Mouse (Mus musculus) bone marrow, adult 2 months (tissue): ENCODE data around the gene Prg4. TPM values are rescaled to one million over a fixed set of nuclear protein-coding genes. Genes with fewer than 3 reads are reported as not detected.

Experiments
- H3K27ac ChIP-seq: fragments of 200-500 bp; 2 replicates; pipeline ENCODE4 v1.5.1; 2012; ENCODE audit warnings: low read depth, mild to moderate bottlenecking, control low read depth, inconsistent platforms, low read length; ENCODE audit not compliant: control insufficient read depth, poor library complexity, insufficient read depth
- H3K4me1 ChIP-seq: fragments of 200-500 bp; 2 replicates; pipeline ENCODE4 v1.6.1; 2011; ENCODE audit warnings: low read length; ENCODE audit not compliant: control insufficient read depth, insufficient read depth
- H3K4me3 ChIP-seq: fragments of 200-500 bp; replicated peaks from 2 replicates; pipeline ENCODE3; 2011; ENCODE audit warnings: mild to moderate bottlenecking, low read depth, low read length, control low read depth; ENCODE audit not compliant: control insufficient read depth
- CTCF ChIP-seq: fragments of 200-500 bp; IDR thresholded peaks from 2 replicates; pipeline ENCODE4 v1.5.1; 2011; ENCODE audit warnings: low read length, control low read depth; ENCODE audit not compliant: control insufficient read depth, insufficient read depth
- POLR2A ChIP-seq: fragments of 200-500 bp; IDR thresholded peaks from 2 replicates; pipeline ENCODE4 v1.6.1; 2011; ENCODE audit warnings: low read depth, mild to moderate bottlenecking, control low read depth, low read length, borderline replicate concordance; ENCODE audit not compliant: control insufficient read depth
- WGBS: fragments of 180-500 bp; shearing (Covaris S2); methylation state at CpG from one replicate; pipeline ENCODE4 v1.1.7; 2018; 5-methylcytosine and 5-hydroxymethylcytosine counted together
- polyA plus RNA-seq: library from polyadenylated mRNA; stranded (reverse); fragments of >200 nt; gene quantifications from 2 replicates; pipeline ENCODE4 v1.2.4, GENCODE M21; 2011; ENCODE audit warnings: low replicate concordance; ENCODE audit not compliant: missing spikeins, insufficient read depth, insufficient read length

Prg4 gene
- polyA plus RNA-seq, 1 experiment = 1.7 TPM

DNA sequence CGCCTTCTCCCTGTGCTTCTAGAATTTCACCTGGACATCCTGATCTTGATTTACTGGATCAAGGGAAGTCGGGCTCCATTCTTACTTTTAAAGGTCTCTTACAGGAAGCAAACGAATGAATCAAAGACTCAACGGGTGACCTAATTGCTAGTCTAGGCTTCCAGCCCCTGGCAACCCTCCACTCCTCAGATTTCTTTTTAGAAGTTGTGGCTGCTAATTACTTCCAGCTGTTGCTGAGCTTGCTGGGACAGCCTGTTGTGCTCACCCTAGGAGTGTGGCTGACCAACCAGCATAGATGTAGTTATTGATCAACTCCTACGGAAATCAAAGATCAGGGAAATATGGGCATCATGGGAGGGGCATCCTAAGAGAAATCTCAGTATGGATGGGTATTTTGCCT is 14.7 kb upstream of the Prg4 start:
- WGBS = 87% methylated on average over 5 of the region's 5 CpGs
- no peaks in the 10 kb centered on the region for H3K4me1 ChIP-seq
- H3K27ac ChIP-seq = no peak overlapping the region
- no peak overlapping the region for H3K4me3 ChIP-seq
- TF ChIP-seq CTCF = no peak
- no peak for TF ChIP-seq POLR2A

- H3K27ac ChIP-seq = no peak overlapping the region
- TF ChIP-seq CTCF (no peak), POLR2A (no peak)
- H3K4me3 ChIP-seq = no peak overlapping the region
- WGBS = 80% methylated on average over 7 of the region's 7 CpGs
- H3K4me1 ChIP-seq = no peaks in the 10 kb centered on the region; the same call in 1 of the 2 replicates
Observed at GRCm38 (mm10) chr1:150472525-150472924, 6.6 kb upstream of the Prg4 start.

DNA sequence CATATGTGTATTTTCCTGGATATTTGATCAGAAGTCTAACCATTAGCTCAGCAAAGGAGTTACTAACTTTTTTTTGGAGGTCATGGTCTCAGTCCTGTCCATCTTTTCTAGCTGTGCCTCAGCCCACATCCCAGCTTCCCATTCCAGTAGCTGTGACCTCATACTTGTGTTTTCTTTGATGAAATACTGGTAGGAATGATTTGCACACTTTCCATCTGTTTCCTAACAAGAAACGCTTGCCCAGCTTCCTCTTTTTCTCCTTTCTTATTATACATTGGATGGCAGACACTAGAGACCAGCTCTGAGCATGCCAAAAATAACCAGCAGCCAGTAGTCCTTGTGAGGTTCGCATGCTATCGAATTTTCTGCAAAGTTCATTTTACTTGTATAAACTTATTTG is 4.0 kb upstream of the Prg4 start:
- WGBS = 4% methylated on average over 3 of the region's 3 CpGs
- Histone ChIP-seq H3K4me1 (no peaks in the 10 kb centered on the region; the same call in 1 of the 2 replicates), H3K4me3 (no peak overlapping the region), H3K27ac (no peak overlapping the region)
- TF ChIP-seq CTCF (no peak), POLR2A (no peak)

DNA sequence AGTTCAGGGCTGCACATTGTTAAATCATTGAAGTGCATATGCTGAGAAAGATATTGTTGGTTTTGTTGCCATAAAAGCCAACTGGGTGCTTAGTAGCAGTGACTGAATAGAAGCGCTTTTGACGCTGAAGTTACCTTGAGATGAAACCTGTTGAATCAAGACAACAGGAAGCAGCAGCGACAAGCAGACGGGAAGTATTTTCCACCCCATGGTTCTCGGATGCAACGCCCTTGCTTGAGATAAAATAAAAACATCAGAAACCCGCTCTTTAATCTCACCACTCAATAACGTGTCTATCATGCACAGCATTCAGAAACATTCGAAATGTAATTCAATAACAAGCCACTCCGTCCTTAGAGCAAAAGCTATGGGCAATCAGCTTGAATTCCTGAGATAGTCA is 601 bp downstream of the Prg4 start:
- TF ChIP-seq POLR2A (no peak), CTCF (no peak)
- 80% methylated on average over 10 of the region's 10 CpGs for WGBS
- Histone ChIP-seq H3K4me3 (no peak overlapping the region), H3K4me1 (no peaks in the 10 kb centered on the region; the same call in 1 of the 2 replicates), H3K27ac (no peak overlapping the region)

GRCm38 (mm10) chr1:150463691-150464090 is 2.3 kb downstream of the Prg4 start:
- TF ChIP-seq POLR2A = no peak
- no peak for TF ChIP-seq CTCF
- H3K27ac ChIP-seq = no peak overlapping the region
- no peak overlapping the region for H3K4me3 ChIP-seq
- H3K4me1 ChIP-seq = no peaks in the 10 kb centered on the region; the same call in 1 of the 2 replicates
- WGBS = 87% methylated on average over 4 of the region's 4 CpGs

GRCm38 (mm10) chr1:150463068-150463467 is 2.9 kb downstream of the Prg4 start:
- Histone ChIP-seq H3K4me3 (no peak overlapping the region), H3K27ac (no peak overlapping the region), H3K4me1 (no peaks in the 10 kb centered on the region; the same call in 1 of the 2 replicates)
- TF ChIP-seq CTCF (no peak), POLR2A (no peak)
- 83% methylated on average over 5 of the region's 5 CpGs for WGBS

DNA sequence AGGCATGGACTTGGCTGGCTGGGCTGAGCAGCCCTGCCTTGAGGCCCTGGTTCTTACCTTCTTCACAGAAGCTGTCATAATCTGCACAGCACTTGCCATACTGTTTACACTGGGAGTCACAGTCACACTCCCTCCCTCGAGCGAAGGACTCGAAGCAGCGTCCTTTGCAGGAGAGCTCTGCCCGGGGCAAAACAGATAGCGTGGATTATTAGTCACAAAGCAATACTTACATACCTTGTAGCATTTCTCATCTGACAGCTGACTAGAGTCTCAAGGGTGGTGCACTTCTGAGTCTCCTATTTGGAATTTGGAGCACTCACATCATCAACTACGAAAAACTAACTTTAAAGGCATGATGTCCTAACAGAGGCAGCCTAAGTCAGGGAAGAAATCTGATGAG is 5.4 kb downstream of the Prg4 start:
- WGBS = 86% methylated on average over 7 of the region's 7 CpGs
- Histone ChIP-seq H3K4me3 (no peak overlapping the region), H3K27ac (no peak overlapping the region), H3K4me1 (no peaks in the 10 kb centered on the region; the same call in 1 of the 2 replicates)
- TF ChIP-seq CTCF (no peak), POLR2A (no peak)

- Histone ChIP-seq H3K4me3 (no peak overlapping the region), H3K27ac (no peak overlapping the region), H3K4me1 (no peaks in the 10 kb centered on the region; the same call in 1 of the 2 replicates)
- TF ChIP-seq CTCF = no peak
- WGBS = 11% methylated on average over 3 of the region's 3 CpGs
Observed at GRCm38 (mm10) chr1:150459599-150459998, 6.4 kb downstream of the Prg4 start.

DNA sequence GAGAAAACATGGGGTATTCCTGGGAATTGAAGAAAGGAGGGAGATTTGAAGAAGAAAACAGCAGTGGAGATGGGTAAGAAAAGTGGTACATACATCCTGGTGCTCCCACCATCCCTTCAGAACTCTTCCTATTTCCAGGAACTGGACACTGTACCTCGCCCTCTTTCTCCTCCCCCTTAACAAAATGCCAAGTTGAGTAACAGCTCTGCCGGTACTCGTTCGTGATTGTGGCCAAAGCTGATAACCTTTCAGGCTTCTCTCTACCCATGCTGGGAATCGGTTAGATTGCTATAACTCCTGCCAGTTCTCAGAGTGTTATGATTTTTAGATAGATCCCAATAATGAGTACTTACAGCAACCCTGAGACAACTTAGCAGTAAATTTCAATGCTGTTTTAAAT is 7.0 kb downstream of the Prg4 start:
- H3K4me3 ChIP-seq = no peak overlapping the region
- H3K4me1 ChIP-seq = no peaks in the 10 kb centered on the region; the same call in 1 of the 2 replicates
- 29% methylated on average over 5 of the region's 5 CpGs for WGBS
- TF ChIP-seq POLR2A = no peak
- no peak for TF ChIP-seq CTCF
- no peak overlapping the region for H3K27ac ChIP-seq

GRCm38 (mm10) chr1:150441731-150442130 is 24.2 kb downstream of the Prg4 start:
- no peak for TF ChIP-seq POLR2A
- no peak for TF ChIP-seq CTCF
- Histone ChIP-seq H3K4me1 (no peaks in the 10 kb centered on the region), H3K4me3 (no peak overlapping the region), H3K27ac (no peak overlapping the region)
- WGBS = 74% methylated on average over 4 of the region's 4 CpGs
